ENCODE assay signal across 17 mouse cellular contexts in genomic region chr12:98994366-98994765, GRCm38 (mm10).
"Had no signal": no experiment of that assay in that cellular context is flagged by ENCODE, and none has a peak within 500 bp of the region (broad histone marks: within the 10 kb centered on the region; RNA-seq: fewer than 3 reads in every experiment).

No protein-coding gene starts in this region.

- H3K36me3 ChIP-seq: limb, embryonic 10.5 days; limb, embryonic 13.5 days; liver, embryonic 12.5 days; liver, embryonic 15.5 days; neural tube, embryonic 12.5 days; neural tube, embryonic 15.5 days had no signal

- H3K27me3 ChIP-seq: limb, embryonic 13.5 days; liver, embryonic 12.5 days; liver, embryonic 15.5 days; neural tube, embryonic 12.5 days; neural tube, embryonic 15.5 days had no signal

- H3K9ac ChIP-seq: limb, embryonic 13.5 days; liver, embryonic 12.5 days; liver, embryonic 15.5 days; neural tube, embryonic 12.5 days; neural tube, embryonic 15.5 days had no signal

- H3K27ac ChIP-seq: limb, embryonic 10.5 days; limb, embryonic 13.5 days; liver, embryonic 12.5 days; liver, embryonic 15.5 days; neural tube, embryonic 12.5 days; neural tube, embryonic 15.5 days had no signal

- H3K4me2 ChIP-seq: limb, embryonic 13.5 days; liver, embryonic 12.5 days; liver, embryonic 15.5 days; midbrain, embryonic 11.5 days; neural tube, embryonic 12.5 days; neural tube, embryonic 15.5 days had no signal

- H3K9me3 ChIP-seq: limb, embryonic 10.5 days; limb, embryonic 13.5 days; liver, embryonic 12.5 days; liver, embryonic 15.5 days; neural tube, embryonic 12.5 days; neural tube, embryonic 15.5 days had no signal

- H3K4me3 ChIP-seq: limb, embryonic 10.5 days; limb, embryonic 13.5 days; liver, embryonic 12.5 days; liver, embryonic 15.5 days; neural tube, embryonic 12.5 days; neural tube, embryonic 15.5 days had no signal

- ATAC-seq: liver, embryonic 12.5 days had no signal

- H3K4me1 ChIP-seq: limb, embryonic 10.5 days; limb, embryonic 13.5 days; neural tube, embryonic 12.5 days; neural tube, embryonic 15.5 days had no signal

- DNase-seq: kidney, adult 9 months; kidney, postnatal 14 days; kidney, postnatal 4 days; liver; lung, adult 2 months; lung, postnatal 14 days; lung, postnatal 4 days; midbrain, embryonic 14.5 days; thymus, adult 18-20 months; thymus, postnatal 36 days had no signal
